Mouse (Mus musculus): ENCODE measurements around the gene Lat2. TPM values are rescaled to one million over a fixed set of nuclear protein-coding genes. Genes with fewer than 3 reads are reported as not detected.
A peak's percentile ranks its signal among the peaks of the same experiment; 100 is the strongest.

The Lat2 gene
- polyA plus RNA-seq, 1 experiment, result 2.1 TPM

GRCm38 (mm10) chr5:134568030-134568429 is 46.8 kb downstream of the Lat2 start:
- Histone ChIP-seq H3K4me1 (ENCODE audit: control insufficient read depth, insufficient read depth, low read length) (no peaks in the 10 kb centered on the region), H3K27me3 (ENCODE audit: control insufficient read depth, insufficient read depth, low read length) (no peaks in the 10 kb centered on the region), H3K27ac (ENCODE audit: insufficient read depth, low read length) (no peak overlapping the region), H3K4me3 (replicated peaks; ENCODE audit: insufficient read depth, low read depth, low read length) (no peak overlapping the region)
- TF ChIP-seq POLR2A (IDR thresholded peaks at IDR 0.05; ENCODE audit: borderline replicate concordance, insufficient read depth, low read length), result no peak
- no peak for TF ChIP-seq CTCF (IDR thresholded peaks at IDR 0.05; ENCODE audit: borderline replicate concordance, insufficient read depth, low read depth, low read length)
- 79% methylated on average over 3 of the region's 3 CpGs for WGBS
- DNase-seq, result no peak

GRCm38 (mm10) chr5:134567445-134567844 is 47.4 kb downstream of the Lat2 start:
- TF ChIP-seq CTCF (IDR thresholded peaks at IDR 0.05; ENCODE audit: borderline replicate concordance, insufficient read depth, low read depth, low read length), result no peak
- TF ChIP-seq POLR2A (IDR thresholded peaks at IDR 0.05; ENCODE audit: borderline replicate concordance, insufficient read depth, low read length), result no peak
- 88% methylated on average over 4 of the region's 4 CpGs for WGBS
- Histone ChIP-seq H3K27ac (ENCODE audit: insufficient read depth, low read length) (no peak overlapping the region), H3K4me1 (ENCODE audit: control insufficient read depth, insufficient read depth, low read length) (no peaks in the 10 kb centered on the region), H3K4me3 (replicated peaks; ENCODE audit: insufficient read depth, low read depth, low read length) (no peak overlapping the region), H3K27me3 (ENCODE audit: control insufficient read depth, insufficient read depth, low read length) (no peaks in the 10 kb centered on the region)
- DNase-seq, result no peak

- H3K27me3 ChIP-seq (ENCODE audit: control insufficient read depth, insufficient read depth, low read length), result no peaks in the 10 kb centered on the region
- H3K4me3 ChIP-seq (replicated peaks; ENCODE audit: insufficient read depth, low read depth, low read length), result no peak overlapping the region
- H3K4me1 ChIP-seq (ENCODE audit: control insufficient read depth, insufficient read depth, low read length), result no peaks in the 10 kb centered on the region
- TF ChIP-seq POLR2A (IDR thresholded peaks at IDR 0.05; ENCODE audit: borderline replicate concordance, insufficient read depth, low read length) (no peak), CTCF (IDR thresholded peaks at IDR 0.05; ENCODE audit: borderline replicate concordance, insufficient read depth, low read depth, low read length) (no peak)
- 93% methylated on average over 6 of the region's 6 CpGs for WGBS
- DNase-seq, result no peak
- no peak overlapping the region for H3K27ac ChIP-seq (ENCODE audit: insufficient read depth, low read length)
Observed at GRCm38 (mm10) chr5:134565696-134566095, 49.1 kb downstream of the Lat2 start.

- Histone ChIP-seq H3K4me1 (ENCODE audit: control insufficient read depth, insufficient read depth, low read length) (no peaks in the 10 kb centered on the region), H3K27ac (ENCODE audit: insufficient read depth, low read length) (no peak overlapping the region), H3K4me3 (replicated peaks; ENCODE audit: insufficient read depth, low read depth, low read length) (no peak overlapping the region), H3K27me3 (ENCODE audit: control insufficient read depth, insufficient read depth, low read length) (no peaks in the 10 kb centered on the region)
- DNase-seq, result no peak
- no peak for TF ChIP-seq CTCF (IDR thresholded peaks at IDR 0.05; ENCODE audit: borderline replicate concordance, insufficient read depth, low read depth, low read length)
- TF ChIP-seq POLR2A (IDR thresholded peaks at IDR 0.05; ENCODE audit: borderline replicate concordance, insufficient read depth, low read length), result no peak
- WGBS, result 81% methylated on average over 2 of the region's 2 CpGs
Observed at GRCm38 (mm10) chr5:134564272-134564671, 50.6 kb downstream of the Lat2 start.

GRCm38 (mm10) chr5:134560450-134561171 is 54.2 kb downstream of the Lat2 start:
- no peak overlapping the region for H3K27ac ChIP-seq (ENCODE audit: insufficient read depth, low read length)

GRCm38 (mm10) chr5:134560071-134560449 is 54.8 kb downstream of the Lat2 start, which contains the start of gene Syna:
Gene Syna (minus strand): TSS chr5:134560171.
- Histone ChIP-seq H3K27ac (ENCODE audit: insufficient read depth, low read length) (no peak within 1 kb of the TSS), H3K27me3 (ENCODE audit: control insufficient read depth, insufficient read depth, low read length) (no peaks in the 10 kb centered on the region), H3K4me3 (replicated peaks; ENCODE audit: insufficient read depth, low read depth, low read length) (no peak within 1 kb of the TSS), H3K4me1 (ENCODE audit: control insufficient read depth, insufficient read depth, low read length) (peaks cover 6% of the 10 kb centered on the region; the same call in 1 of the 2 replicates)
- DNase-seq, result no peak
- WGBS, result 91% methylated on average over 7 of the region's 7 CpGs
- TF ChIP-seq POLR2A (IDR thresholded peaks at IDR 0.05; ENCODE audit: borderline replicate concordance, insufficient read depth, low read length), result no peak
- TF ChIP-seq CTCF (IDR thresholded peaks at IDR 0.05; ENCODE audit: borderline replicate concordance, insufficient read depth, low read depth, low read length), result no peak

More at GRCm38 (mm10) chr5:134560450-134561171, 54.2 kb downstream of the Lat2 start:
- no peak for DNase-seq
- no peak overlapping the region for H3K4me3 ChIP-seq (replicated peaks; ENCODE audit: insufficient read depth, low read depth, low read length)
- no peak for TF ChIP-seq POLR2A (IDR thresholded peaks at IDR 0.05; ENCODE audit: borderline replicate concordance, insufficient read depth, low read length)
- no peak for TF ChIP-seq CTCF (IDR thresholded peaks at IDR 0.05; ENCODE audit: borderline replicate concordance, insufficient read depth, low read depth, low read length)
- 81% methylated on average over 16 of the region's 16 CpGs for WGBS
- H3K27me3 ChIP-seq (ENCODE audit: control insufficient read depth, insufficient read depth, low read length), result no peaks in the 10 kb centered on the region
- 0 out of 2 replicates have a peak, but pooled peaks cover 2% of the 10 kb centered on the region for H3K4me1 ChIP-seq (ENCODE audit: control insufficient read depth, insufficient read depth, low read length)

GRCm38 (mm10) chr5:134555463-134556164 is 59.2 kb downstream of the Lat2 start:
- WGBS, result 18% methylated on average over 20 of the region's 20 CpGs
- Histone ChIP-seq H3K4me1 (ENCODE audit: control insufficient read depth, insufficient read depth, low read length) (peaks cover 9% of the 10 kb centered on the region), H3K27me3 (ENCODE audit: control insufficient read depth, insufficient read depth, low read length) (no peaks in the 10 kb centered on the region), H3K4me3 (replicated peaks; ENCODE audit: insufficient read depth, low read depth, low read length) (no peak overlapping the region), H3K27ac (ENCODE audit: insufficient read depth, low read length) (no peak overlapping the region)
- peak in 1 of 2 experiments; percentile 40 for DNase-seq
- TF ChIP-seq POLR2A (IDR thresholded peaks at IDR 0.05; ENCODE audit: borderline replicate concordance, insufficient read depth, low read length), result no peak
- no peak for TF ChIP-seq CTCF (IDR thresholded peaks at IDR 0.05; ENCODE audit: borderline replicate concordance, insufficient read depth, low read depth, low read length)

Data from cerebellum, adult 2 months (tissue).